Mouse (Mus musculus) lung, adult 18-20 months (tissue): ENCODE data around the gene Bag6.
"Not testable (repeated sequence)": the region's sequence is repeated elsewhere in the genome, so short reads cannot be mapped to it uniquely, and the experiment has no call there.

Experiments
- DNase-seq, 2 experiments: peaks; one replicate each; pipeline ENCODE4 v3.0.0; 2022; ENCODE audit warnings: mixed read lengths in 2 of 2

Bag6 gene

GRCm38 (mm10) chr17:35115046-35116019, 19.6 kb upstream of the Bag6 start, which contains the start of gene Ly6g5b:
TSS of gene Ly6g5b (minus strand) at chr17:35115428.
- DNase-seq: no peak

GRCm38 (mm10) chr17:35120745-35121142, 14.2 kb upstream of the Bag6 start:
- DNase-seq: no peak

- peak; percentile 98 to 99 for DNase-seq
Measured at GRCm38 (mm10) chr17:35121143-35121799, 13.7 kb upstream of the Bag6 start, which contains the start of gene Gpank1. TSS of gene Gpank1 (plus strand) at chr17:35121455.

DNA sequence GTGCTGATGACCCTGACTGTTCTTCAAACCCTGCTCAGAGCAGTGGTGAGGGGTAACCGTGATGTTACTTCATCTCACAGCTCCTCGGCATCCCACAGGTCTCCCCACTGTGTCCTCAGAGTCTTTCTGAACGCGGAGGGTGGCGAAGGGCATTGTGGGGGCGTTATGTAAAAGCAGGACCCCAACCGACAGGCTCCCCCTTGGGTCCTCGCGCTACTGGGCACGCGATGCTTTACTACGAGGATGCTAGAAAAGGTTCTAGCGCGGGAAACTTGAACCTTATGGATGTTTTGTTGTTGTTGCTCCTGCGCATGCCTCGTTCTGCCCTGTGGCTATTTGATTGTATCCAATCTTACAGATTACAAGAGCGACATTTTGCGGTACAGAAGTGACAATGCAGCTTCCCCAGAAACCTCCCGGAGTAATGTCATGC, 13.1 kb upstream of the Bag6 start, which contains the start of gene Csnk2b:
TSS of gene Csnk2b (minus strand) at position 183 of the 433 bp plus-strand sequence.
- peak; percentile 19 to 23 for DNase-seq

- DNase-seq: not testable (repeated sequence)
Measured at GRCm38 (mm10) chr17:35123287-35123686, 11.7 kb upstream of the Bag6 start.

DNA sequence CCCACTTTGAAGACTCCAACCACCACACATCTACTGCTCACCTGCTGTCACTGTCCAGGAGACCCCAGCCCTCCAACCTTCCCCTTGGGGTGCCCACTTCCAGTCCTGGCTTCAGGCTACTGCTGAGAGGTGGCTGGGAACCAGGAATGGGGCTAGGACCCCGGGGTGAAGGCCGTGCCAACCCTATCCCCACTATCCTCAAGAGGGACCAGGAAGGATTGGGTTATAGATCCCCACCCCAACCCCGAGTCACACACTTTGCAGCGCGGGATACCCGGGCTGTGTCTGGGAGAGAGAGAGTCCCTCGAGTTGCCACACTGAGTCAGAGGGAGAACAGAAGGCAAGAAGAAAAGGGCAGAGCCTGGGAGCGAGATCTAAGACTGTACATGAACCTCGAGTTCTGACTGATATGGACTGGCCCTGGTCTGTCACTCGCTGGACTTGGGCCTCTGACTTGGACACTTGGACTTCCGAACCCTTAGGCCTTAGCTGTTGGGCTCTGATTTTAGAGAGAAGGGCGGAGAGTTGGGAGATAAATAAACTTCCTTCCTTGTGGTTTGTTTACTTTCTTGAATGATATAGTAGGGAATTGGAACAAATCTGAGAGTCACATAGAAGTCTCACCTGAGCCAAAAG, 10.6 kb upstream of the Bag6 start:
- DNase-seq: not testable (repeated sequence)

- no peak for DNase-seq
Measured at GRCm38 (mm10) chr17:35125081-35125480, 9.9 kb upstream of the Bag6 start.

GRCm38 (mm10) chr17:35125578-35125977, 9.4 kb upstream of the Bag6 start:
- DNase-seq: peak in 1 of 2 experiments; percentile 42

- peak; percentile 81 to 86 for DNase-seq
Measured at GRCm38 (mm10) chr17:35126206-35126611, 8.8 kb upstream of the Bag6 start, which contains the start of gene D17H6S53E. TSS of gene D17H6S53E (plus strand) at chr17:35126373.

DNA sequence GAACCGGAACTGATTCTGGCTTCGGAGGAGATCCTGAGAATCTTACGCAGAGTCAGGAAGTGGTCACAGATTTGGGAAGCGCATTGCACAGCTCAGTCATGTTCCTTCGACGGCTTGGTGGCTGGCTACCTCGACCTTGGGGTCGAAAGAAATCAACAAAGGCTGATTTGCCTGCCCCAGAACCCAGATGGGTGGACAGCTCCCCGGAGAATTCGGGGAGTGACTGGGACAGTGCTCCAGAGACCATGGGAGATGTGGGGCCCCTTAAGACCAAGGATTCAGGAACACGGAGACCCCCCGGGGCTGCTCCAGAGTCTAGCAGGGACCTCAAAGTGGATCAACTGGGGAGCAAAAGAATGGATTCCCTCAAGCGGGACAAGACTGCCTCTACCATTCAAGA, 8.0 kb upstream of the Bag6 start:
- DNase-seq: no peak

DNA sequence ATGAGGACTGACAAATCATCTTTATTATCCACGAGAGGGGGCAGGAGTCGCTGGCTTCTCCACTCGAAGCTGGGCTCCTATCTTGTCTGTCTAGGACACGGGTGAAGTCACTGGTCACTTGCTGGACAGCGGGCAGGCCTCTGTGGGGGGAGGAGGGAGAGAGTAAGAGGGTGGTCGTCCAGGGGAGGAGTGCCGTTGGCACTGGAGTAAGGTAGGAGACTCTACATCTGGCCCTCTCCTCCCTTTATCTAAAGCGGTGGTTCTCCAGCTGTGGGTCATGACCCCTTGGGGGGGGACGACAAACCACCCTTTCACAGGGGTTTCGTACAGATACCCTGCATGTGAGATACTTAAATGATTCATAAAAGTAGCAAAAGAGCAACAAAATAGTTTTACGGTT, 6.0 kb upstream of the Bag6 start:
- no peak for DNase-seq

- DNase-seq: no peak
Measured at GRCm38 (mm10) chr17:35131038-35131437, 3.9 kb upstream of the Bag6 start.

GRCm38 (mm10) chr17:35131500-35132173, 3.3 kb upstream of the Bag6 start, which contains the start of gene Apom:
TSS of gene Apom (minus strand) at chr17:35132050.
- no peak for DNase-seq

GRCm38 (mm10) chr17:35132174-35132560, 2.8 kb upstream of the Bag6 start:
- no peak for DNase-seq

DNA sequence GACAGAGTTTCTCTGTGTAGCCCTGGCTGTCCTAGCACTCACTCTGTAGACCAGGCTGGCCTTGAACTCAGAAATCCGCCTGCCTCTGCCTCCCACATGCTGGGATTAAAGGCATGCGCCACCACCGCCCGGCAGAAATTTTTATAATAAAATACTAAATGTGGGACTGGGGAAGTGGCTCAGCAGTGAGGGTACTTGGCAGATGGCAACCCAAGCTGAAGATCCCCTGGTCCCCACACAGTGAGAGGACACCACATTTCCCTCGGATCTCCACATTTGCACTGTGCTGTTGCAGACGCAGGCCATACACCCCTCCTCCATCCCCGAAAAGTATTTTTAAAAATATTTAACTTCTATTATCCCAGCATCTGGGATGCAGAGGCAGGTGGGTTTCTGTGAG, 1.5 kb upstream of the Bag6 start:
- DNase-seq: no peak

DNA sequence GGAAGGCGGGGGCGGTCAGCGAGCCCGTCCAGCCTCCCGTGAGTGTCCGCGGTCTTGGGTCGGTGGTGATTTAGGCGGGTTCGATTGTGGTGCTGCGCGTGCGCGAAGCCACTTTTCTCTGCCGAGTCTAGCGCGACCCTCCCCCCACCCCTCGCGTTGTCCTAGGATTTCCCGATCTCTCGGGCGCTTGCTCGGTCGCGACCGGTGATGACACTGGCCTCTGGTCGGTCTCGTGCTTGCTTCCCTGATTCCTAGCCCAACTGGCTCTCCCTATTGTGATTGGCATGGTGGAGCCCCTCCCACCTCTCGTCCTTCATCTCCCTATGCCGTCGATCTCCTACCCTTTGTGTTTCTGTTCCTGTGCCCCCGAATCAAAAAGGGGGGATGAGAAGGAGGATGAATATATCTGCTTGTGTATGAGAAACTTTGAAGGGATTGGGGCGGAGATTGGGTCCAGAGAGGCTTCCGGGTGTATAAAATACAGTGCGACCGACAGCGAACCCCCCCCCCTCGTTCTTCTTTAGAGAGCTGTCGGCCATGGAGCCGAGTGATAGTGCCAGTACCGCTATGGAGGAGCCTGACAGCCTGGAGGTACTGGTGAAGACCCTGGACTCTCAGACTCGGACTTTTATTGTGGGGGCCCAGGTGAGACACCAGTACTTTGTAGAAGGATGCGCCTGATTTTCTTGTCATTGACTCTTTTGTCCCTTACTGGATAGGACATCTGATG, 778 bp downstream of the Bag6 start:
- DNase-seq: peak in 1 of 2 experiments; percentile 72

- DNase-seq: no peak
Measured at GRCm38 (mm10) chr17:35139269-35139668, 4.3 kb downstream of the Bag6 start.

- DNase-seq: no peak
Measured at GRCm38 (mm10) chr17:35140490-35140996, 5.6 kb downstream of the Bag6 start.

GRCm38 (mm10) chr17:35141971-35142370, 7.0 kb downstream of the Bag6 start:
- DNase-seq: no peak

DNA sequence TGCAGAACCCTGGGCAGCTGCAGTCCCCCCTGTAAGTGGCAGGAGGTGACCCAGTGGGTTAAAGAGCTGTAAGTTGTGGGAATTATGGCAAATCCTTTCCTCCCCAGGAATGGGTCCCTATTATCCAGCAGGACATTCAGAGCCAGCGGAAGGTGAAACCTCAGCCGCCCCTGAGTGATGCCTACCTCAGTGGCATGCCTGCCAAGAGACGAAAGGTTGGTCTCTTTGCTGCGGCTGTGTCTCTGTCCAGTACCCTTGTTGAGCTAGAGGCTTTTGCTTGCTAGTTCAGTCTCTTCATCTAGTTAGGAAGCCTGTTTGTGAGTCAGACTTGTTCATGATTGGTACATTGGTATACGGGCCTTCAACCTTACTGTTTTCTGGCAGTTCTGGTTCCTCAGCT, 11.2 kb downstream of the Bag6 start:
- no peak for DNase-seq

- no peak for DNase-seq
Measured at GRCm38 (mm10) chr17:35147348-35147747, 12.4 kb downstream of the Bag6 start.
